Mouse (Mus musculus) intestine, embryonic 14.5 days (tissue): Measurements from ENCODE around the gene Dst. TPM values are rescaled to one million over a fixed set of nuclear protein-coding genes. Genes with fewer than 3 reads are reported as not detected.

Source experiments
- ATAC-seq: fragments of 200-750 bp; cut with Nextera tagmentation; replicated peaks from 2 replicates; pipeline ENCODE4 v1.8.0; 2017; ENCODE audit warnings: low read depth, moderate number of reproducible peaks, moderate TSS enrichment, moderate library complexity; ENCODE audit not compliant: low FRiP score, low TSS enrichment
- DNase-seq: peaks from one replicate; pipeline ENCODE4 v3.0.0-alpha.2; 2018; ENCODE audit warnings: low spot score
- H3K27ac ChIP-seq: fragments of 300-500 bp; sonication (generic); 2 replicates; pipeline ENCODE4 v1.5.1; 2014; ENCODE audit warnings: low read depth, mild to moderate bottlenecking, control low read depth
- H3K27me3 ChIP-seq: fragments of 300-500 bp; sonication (generic); replicated peaks from 2 replicates; pipeline ENCODE4 v1.6.1; 2014; ENCODE audit warnings: low read length, control low read depth; ENCODE audit not compliant: control insufficient read depth, insufficient read depth
- H3K36me3 ChIP-seq: fragments of 300-500 bp; sonication (generic); 2 replicates; pipeline ENCODE4 v1.6.1; 2014; ENCODE audit warnings: low read length, control low read depth; ENCODE audit not compliant: control insufficient read depth, insufficient read depth
- H3K4me1 ChIP-seq: fragments of 300-500 bp; sonication (generic); replicated peaks from 2 replicates; pipeline ENCODE4 v1.6.1; 2014; ENCODE audit warnings: low read length, control low read depth, mixed read lengths; ENCODE audit not compliant: control insufficient read depth, insufficient read depth
- H3K4me2 ChIP-seq: fragments of 300-500 bp; sonication (generic); 2 replicates; pipeline ENCODE4 v1.6.1; 2014; ENCODE audit warnings: low read length
- H3K4me3 ChIP-seq: fragments of 300-500 bp; sonication (generic); 2 replicates; pipeline ENCODE4 v1.5.1; 2014; ENCODE audit warnings: low read depth, low read length, control low read depth, mixed read lengths
- H3K9ac ChIP-seq: fragments of 300-500 bp; sonication (generic); 2 replicates; pipeline ENCODE4 v1.6.1; 2014; ENCODE audit warnings: mild to moderate bottlenecking, low read length
- H3K9me3 ChIP-seq: fragments of 300-500 bp; sonication (generic); 2 replicates; pipeline ENCODE4 v1.6.1; 2016; ENCODE audit warnings: low read length, control low read depth; ENCODE audit not compliant: control insufficient read depth
- WGBS: fragments of 180-500 bp; shearing (Covaris S2); extraction: QIAGEN DNeasy Blood & Tissue Kit; methylation state at CpG from one replicate; pipeline ENCODE4 v1.1.7; 2014; 5-methylcytosine and 5-hydroxymethylcytosine counted together
- polyA plus RNA-seq: library from polyadenylated mRNA; unstranded; fragments of >200 nt; fragmentation: Nextera tagmentation; extraction: Ambion mirVana; gene quantifications from 2 replicates; pipeline ENCODE4 v1.2.1, GENCODE M21; 2014

Gene Dst
- 27.7 and 30.1 TPM in 2 replicates for polyA plus RNA-seq

DNA sequence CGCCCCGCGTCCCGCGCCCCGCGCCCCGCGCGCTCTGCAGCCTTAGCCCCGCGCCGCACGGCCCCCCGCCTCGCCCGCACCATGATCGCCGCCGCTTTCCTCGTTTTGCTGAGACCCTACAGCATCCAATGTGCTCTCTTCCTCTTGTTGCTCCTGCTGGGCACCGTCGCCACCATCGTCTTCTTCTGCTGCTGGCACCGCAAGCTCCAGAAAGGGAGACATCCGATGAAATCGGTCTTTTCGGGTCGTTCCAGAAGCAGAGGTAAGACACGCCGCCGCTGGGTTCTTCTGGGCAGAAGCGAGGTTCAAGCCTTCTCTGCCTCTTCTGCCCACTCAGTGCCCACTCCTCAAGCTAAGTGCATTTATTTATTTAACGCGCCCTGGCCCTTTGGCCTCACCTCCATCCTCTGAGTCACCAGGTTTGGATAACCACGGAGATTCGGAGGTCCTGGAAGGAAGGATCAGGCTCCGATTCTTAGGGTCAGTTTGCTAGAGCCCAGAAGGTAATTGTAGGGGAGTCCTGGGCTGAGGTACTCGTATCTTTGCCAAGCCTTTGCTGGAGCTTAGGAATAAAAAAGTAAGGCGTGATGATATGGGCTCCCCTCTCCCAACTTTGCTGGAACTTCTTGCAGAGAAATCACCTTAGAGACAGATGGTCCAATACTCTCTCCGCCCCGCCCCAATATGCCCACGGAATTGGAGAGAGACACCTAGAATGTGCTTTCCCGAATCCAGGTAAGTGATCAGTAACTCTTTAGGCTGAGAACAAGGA is at the start of gene Dst:
Dst (plus strand) TSS at position 35 of the 772 bp plus-strand sequence.
- no peak within 1 kb of the TSS for H3K27ac ChIP-seq
- peak within 1 kb of the TSS; percentile 40 for H3K9ac ChIP-seq
- WGBS: 3% methylated on average over 42 of the region's 44 CpGs
- peak within 1 kb of the TSS; percentile 97 for H3K4me2 ChIP-seq
- peak within 1 kb of the TSS; percentile 57 for H3K4me3 ChIP-seq
- DNase-seq (peak; percentile 72), ATAC-seq (no peak)
- peaks cover 41% of the 10 kb centered on the region for H3K27me3 ChIP-seq
- H3K36me3 ChIP-seq: no peaks in the 10 kb centered on the region
- peaks cover 15% of the 10 kb centered on the region; the same call in 1 of the 2 replicates for H3K4me1 ChIP-seq
- H3K9me3 ChIP-seq: no peaks in the 10 kb centered on the region

DNA sequence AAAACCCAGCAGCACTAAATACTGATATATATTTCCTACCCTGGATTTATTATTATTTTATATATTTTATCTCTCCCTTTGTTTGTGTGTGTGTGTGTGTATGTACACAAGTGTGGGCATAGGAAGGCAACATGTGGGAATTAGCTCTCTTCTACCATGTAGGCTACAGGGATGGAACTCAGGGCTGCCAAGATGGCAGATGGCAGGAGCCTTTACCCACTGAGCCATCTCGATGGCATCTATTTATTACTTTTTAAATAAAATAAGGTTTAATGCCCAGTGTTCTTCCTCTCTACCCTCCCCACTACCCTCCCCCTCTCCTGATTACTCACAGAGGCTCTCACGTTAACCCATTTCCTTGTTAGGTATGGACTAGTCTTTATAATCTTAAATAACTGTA is 39.0 kb upstream of the Dst start:
- H3K9ac ChIP-seq: no peak overlapping the region
- no peaks in the 10 kb centered on the region for H3K36me3 ChIP-seq
- no peaks in the 10 kb centered on the region for H3K4me1 ChIP-seq
- no peaks in the 10 kb centered on the region for H3K27me3 ChIP-seq
- no peaks in the 10 kb centered on the region for H3K9me3 ChIP-seq
- DNase-seq (no peak), ATAC-seq (no peak)
- H3K27ac ChIP-seq: no peak overlapping the region
- no peak overlapping the region for H3K4me2 ChIP-seq
- no peak overlapping the region for H3K4me3 ChIP-seq
- WGBS: 82% methylated on average over 2 of the region's 2 CpGs

GRCm38 (mm10) chr1:33869437-33869836 is 38.6 kb upstream of the Dst start:
- ATAC-seq: no peak
- Histone ChIP-seq H3K4me3 (no peak overlapping the region), H3K27ac (no peak overlapping the region), H3K27me3 (no peaks in the 10 kb centered on the region), H3K9me3 (no peaks in the 10 kb centered on the region), H3K36me3 (no peaks in the 10 kb centered on the region), H3K9ac (no peak overlapping the region), H3K4me2 (no peak overlapping the region), H3K4me1 (no peaks in the 10 kb centered on the region)
- DNase-seq: no peak
- 88% methylated on average over 3 of the region's 3 CpGs for WGBS

DNA sequence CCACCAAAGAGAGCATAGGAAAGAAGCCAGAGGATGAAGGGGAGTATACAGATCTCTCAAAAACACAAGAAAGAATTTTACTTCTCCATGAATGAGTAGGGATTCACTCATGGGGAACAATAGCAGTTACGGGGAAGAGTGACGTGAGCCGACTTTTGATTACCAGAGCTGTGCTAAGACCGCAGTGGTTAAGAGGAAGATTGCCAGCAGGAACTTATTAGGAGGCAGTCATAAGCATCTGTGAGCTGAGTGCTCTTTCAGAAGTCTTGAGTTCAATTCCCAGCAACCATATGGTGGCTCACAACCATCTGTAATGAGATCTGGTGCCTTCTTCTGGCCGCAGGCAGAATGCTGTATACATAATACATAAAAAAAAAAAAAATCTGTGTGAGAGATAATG is 34.5 kb upstream of the Dst start:
- no peak overlapping the region for H3K4me3 ChIP-seq
- no peaks in the 10 kb centered on the region for H3K36me3 ChIP-seq
- ATAC-seq: no peak
- no peaks in the 10 kb centered on the region for H3K27me3 ChIP-seq
- no peak overlapping the region for H3K27ac ChIP-seq
- H3K4me2 ChIP-seq: no peak overlapping the region
- no peak overlapping the region for H3K9ac ChIP-seq
- DNase-seq: no peak
- H3K4me1 ChIP-seq: no peaks in the 10 kb centered on the region
- H3K9me3 ChIP-seq: no peaks in the 10 kb centered on the region
- 91% methylated on average over 5 of the region's 5 CpGs for WGBS

GRCm38 (mm10) chr1:33875691-33876090 is 32.3 kb upstream of the Dst start:
- Histone ChIP-seq H3K4me1 (no peaks in the 10 kb centered on the region), H3K9me3 (no peaks in the 10 kb centered on the region), H3K36me3 (no peaks in the 10 kb centered on the region), H3K4me2 (no peak overlapping the region), H3K27me3 (no peaks in the 10 kb centered on the region), H3K9ac (no peak overlapping the region), H3K4me3 (no peak overlapping the region), H3K27ac (no peak overlapping the region)
- ATAC-seq (no peak), DNase-seq (no peak)
- 48% methylated on average over 6 of the region's 6 CpGs for WGBS

- H3K9me3 ChIP-seq: no peaks in the 10 kb centered on the region
- H3K27ac ChIP-seq: no peak overlapping the region
- no peak overlapping the region for H3K4me2 ChIP-seq
- no peak for DNase-seq
- no peak for ATAC-seq
- no peaks in the 10 kb centered on the region for H3K27me3 ChIP-seq
- no peaks in the 10 kb centered on the region for H3K4me1 ChIP-seq
- no peak overlapping the region for H3K4me3 ChIP-seq
- 90% methylated on average over 3 of the region's 3 CpGs for WGBS
- H3K9ac ChIP-seq: no peak overlapping the region
- H3K36me3 ChIP-seq: no peaks in the 10 kb centered on the region
Measured at GRCm38 (mm10) chr1:33876416-33876815, 31.6 kb upstream of the Dst start.

GRCm38 (mm10) chr1:33878170-33878569 is 29.9 kb upstream of the Dst start:
- H3K4me2 ChIP-seq: no peak overlapping the region
- no peaks in the 10 kb centered on the region for H3K27me3 ChIP-seq
- H3K9me3 ChIP-seq: no peaks in the 10 kb centered on the region
- 81% methylated on average over 7 of the region's 7 CpGs for WGBS
- H3K36me3 ChIP-seq: no peaks in the 10 kb centered on the region
- H3K27ac ChIP-seq: no peak overlapping the region
- H3K4me1 ChIP-seq: no peaks in the 10 kb centered on the region
- ATAC-seq: no peak
- H3K4me3 ChIP-seq: no peak overlapping the region
- no peak overlapping the region for H3K9ac ChIP-seq
- no peak for DNase-seq

GRCm38 (mm10) chr1:33883102-33883839 is 24.8 kb upstream of the Dst start:
- Histone ChIP-seq H3K4me2 (peak overlapping the region; percentile 51), H3K4me1 (no peaks in the 10 kb centered on the region), H3K9me3 (no peaks in the 10 kb centered on the region), H3K9ac (no peak overlapping the region), H3K4me3 (peak overlapping the region; percentile 27), H3K27me3 (no peaks in the 10 kb centered on the region), H3K27ac (no peak overlapping the region), H3K36me3 (no peaks in the 10 kb centered on the region)
- 9% methylated on average over 18 of the region's 18 CpGs for WGBS
- ATAC-seq (no peak), DNase-seq (peak; percentile 58)
